Mouse (Mus musculus): ENCODE results near the gene Cfap221. TPM values are rescaled to one million over a fixed set of nuclear protein-coding genes. Genes with fewer than 3 reads are reported as not detected.

Gene Cfap221
- polyA plus RNA-seq (2012; ENCODE audit: low replicate concordance) = not detected in 2 replicates

GRCm38 (mm10) chr1:119996798-119997581 is at the start of gene Cfap221:
TSS of gene Cfap221 (minus strand) at chr1:119997234.

GRCm38 (mm10) chr1:120006844-120007790 is 10.1 kb upstream of the Cfap221 start, which contains the start of gene Sctr:
TSS of gene Sctr (plus strand) at chr1:120006894.

DNA sequence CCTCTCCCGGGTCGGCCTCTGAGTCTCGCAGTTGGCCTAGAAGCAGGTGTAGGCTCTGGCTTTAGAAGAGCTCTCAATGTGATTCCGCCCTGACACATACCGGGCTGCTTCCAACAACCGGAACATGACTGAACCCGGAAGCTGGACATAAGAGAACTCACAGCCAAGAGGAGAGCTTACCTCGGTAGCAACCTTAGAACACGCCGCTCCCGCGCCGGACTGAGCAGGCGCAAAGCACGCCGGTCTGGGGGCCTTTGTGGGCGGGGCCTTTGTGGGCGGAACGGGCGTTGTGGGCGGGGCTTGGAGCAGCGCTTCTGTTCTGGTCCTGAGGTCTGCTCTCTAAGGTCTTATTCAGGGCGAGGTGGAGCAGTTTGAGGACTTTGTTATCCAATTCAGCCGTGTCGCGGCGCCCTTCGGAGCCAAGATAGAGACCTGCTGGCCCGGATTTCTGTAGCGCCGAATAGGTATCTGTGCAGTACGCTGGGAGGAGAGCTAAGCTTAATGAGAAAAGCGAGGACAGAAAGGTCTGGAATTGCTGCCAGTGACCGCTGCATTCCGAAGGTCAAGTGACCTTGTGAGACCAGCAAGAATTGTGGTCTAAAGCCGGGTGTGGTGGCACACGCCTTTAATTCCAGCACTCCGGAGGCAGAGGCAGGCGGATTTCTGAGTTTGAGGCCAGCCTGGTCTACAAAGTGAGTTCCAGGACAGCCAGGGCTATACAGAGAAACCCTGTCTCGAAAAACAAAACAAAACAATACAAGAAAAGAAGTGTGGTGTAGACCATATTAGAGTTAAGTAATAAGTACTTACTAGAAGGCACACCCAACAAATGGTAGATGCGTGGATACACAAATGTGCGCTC is 83.8 kb downstream of the Cfap221 start, which contains the start of gene Tmem177:
Tmem177 (minus strand) TSS at position 256 of the 862 bp plus-strand sequence.

Other genes starting within 250 kb of the Cfap221 start
- gene Ptpn4, start 159.6 kb downstream of the Cfap221 start, polyA plus RNA-seq (2012; ENCODE audit: low replicate concordance) = 8.5 and 9.4 TPM in 2 replicates
- gene Tmem177, start 84.0 kb downstream of the Cfap221 start, polyA plus RNA-seq (2012; ENCODE audit: low replicate concordance) = 0.18 and 0.75 TPM in 2 replicates
- not detected in 2 replicates for gene Sctr, start 9.7 kb upstream of the Cfap221 start, polyA plus RNA-seq (2012; ENCODE audit: low replicate concordance)
- gene Tmem37, start 76.8 kb upstream of the Cfap221 start, polyA plus RNA-seq (2012; ENCODE audit: low replicate concordance) = 0.14 and 0.18 TPM in 2 replicates
- gene Dbi, start 123.8 kb upstream of the Cfap221 start, polyA plus RNA-seq (2012; ENCODE audit: low replicate concordance) = 0.96 and 3.4 TPM in 2 replicates
- gene 3110009E18Rik, start 124.0 kb upstream of the Cfap221 start, polyA plus RNA-seq (2012; ENCODE audit: low replicate concordance) = 0.41 and 0.75 TPM in 2 replicates